Mouse (Mus musculus) ovary, adult 2 months (tissue): Measurements from ENCODE around the gene Ube2u. TPM values are rescaled to one million over a fixed set of nuclear protein-coding genes. Genes with fewer than 3 reads are reported as not detected.

ENCODE experiments used
- polyA plus RNA-seq: library from polyadenylated mRNA; depleted of rRNA; stranded (reverse); fragments of >200 nt; gene quantifications from 2 replicates; pipeline ENCODE4 v1.2.3, GENCODE M21; 2012; rRNA removed

The Ube2u gene
- polyA plus RNA-seq: 0.08 TPM in 1 of 2 replicates, not detected in the other

GRCm38 (mm10) chr4:100478592-100479321 is at the start of gene Ube2u:
Gene Ube2u, plus strand, starts transcription at chr4:100478849.

